Mouse (Mus musculus) midbrain, embryonic 12.5 days (tissue): ENCODE data around the gene Otogl. TPM values are rescaled to one million over a fixed set of nuclear protein-coding genes. Genes with fewer than 3 reads are reported as not detected.

Experiments
- ATAC-seq: fragments of 200-750 bp; cut with Nextera tagmentation; 2 replicates; pipeline ENCODE4 v1.8.0; 2017; ENCODE audit warnings: low read depth, moderate TSS enrichment, moderate library complexity; ENCODE audit not compliant: low FRiP score
- H3K27ac ChIP-seq: fragments of 300-500 bp; sonication (generic); replicated peaks from 2 replicates; pipeline ENCODE4 v1.5.1; 2016; ENCODE audit warnings: mild to moderate bottlenecking
- H3K27me3 ChIP-seq: fragments of 300-500 bp; sonication (generic); 2 replicates; pipeline ENCODE4 v1.6.1; 2016; ENCODE audit warnings: mild to moderate bottlenecking
- H3K36me3 ChIP-seq: fragments of 300-500 bp; sonication (generic); 2 replicates; pipeline ENCODE4 v1.6.1; 2016
- H3K4me1 ChIP-seq: fragments of 300-500 bp; sonication (generic); 2 replicates; pipeline ENCODE4 v1.6.1; 2016
- H3K4me2 ChIP-seq: fragments of 300-500 bp; sonication (generic); replicated peaks from 2 replicates; pipeline ENCODE4 v1.6.1; 2016; ENCODE audit warnings: mild to moderate bottlenecking, moderate library complexity
- H3K4me3 ChIP-seq: fragments of 300-500 bp; sonication (generic); 2 replicates; pipeline ENCODE4 v1.5.1; 2016; ENCODE audit warnings: mild to moderate bottlenecking
- H3K9ac ChIP-seq: fragments of 300-500 bp; sonication (generic); replicated peaks from 2 replicates; pipeline ENCODE4 v1.6.1; 2016; ENCODE audit warnings: mild to moderate bottlenecking, moderate library complexity
- H3K9me3 ChIP-seq: fragments of 300-500 bp; sonication (generic); 2 replicates; pipeline ENCODE4 v1.6.1; 2016; ENCODE audit warnings: mild to moderate bottlenecking
- WGBS: fragments of 180-500 bp; shearing (Covaris S2); methylation state at CpG from one replicate; pipeline ENCODE4 v1.1.7; 2016; 5-methylcytosine and 5-hydroxymethylcytosine counted together
- polyA plus RNA-seq: library from polyadenylated mRNA; unstranded; fragments of >200 nt; fragmentation: Nextera tagmentation; extraction: Ambion mirVana; gene quantifications from 2 replicates; pipeline ENCODE4 v1.2.1, GENCODE M21; 2016

Otogl gene
- polyA plus RNA-seq, 1 experiment from 2014 or later = not detected

DNA sequence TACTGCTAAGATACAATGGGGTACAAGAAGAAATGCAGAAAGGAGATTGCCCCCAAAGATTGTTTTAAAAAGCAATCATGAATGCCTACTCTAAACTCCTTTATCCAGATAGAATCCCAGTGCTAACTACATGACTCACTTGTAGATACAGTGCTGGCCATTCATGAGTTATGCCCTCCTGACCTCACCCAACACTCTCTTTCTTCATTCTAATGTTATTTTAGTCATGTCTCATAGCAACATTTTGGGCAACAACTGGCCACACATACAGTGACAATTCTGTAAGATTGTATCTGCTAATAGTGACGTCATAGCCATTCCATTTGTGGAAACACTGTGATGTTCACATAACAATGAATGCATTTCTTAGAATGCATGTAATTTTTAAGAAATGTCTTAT, 21.6 kb upstream of the Otogl start:
- H3K4me2 ChIP-seq = no peak overlapping the region
- 95% methylated on average over 1 of the region's 1 CpGs for WGBS
- H3K27me3 ChIP-seq = no peaks in the 10 kb centered on the region
- no peak overlapping the region for H3K4me3 ChIP-seq
- no peaks in the 10 kb centered on the region for H3K36me3 ChIP-seq
- ATAC-seq = no peak
- H3K9me3 ChIP-seq = no peaks in the 10 kb centered on the region
- H3K4me1 ChIP-seq = no peaks in the 10 kb centered on the region
- no peak overlapping the region for H3K27ac ChIP-seq
- H3K9ac ChIP-seq = no peak overlapping the region

DNA sequence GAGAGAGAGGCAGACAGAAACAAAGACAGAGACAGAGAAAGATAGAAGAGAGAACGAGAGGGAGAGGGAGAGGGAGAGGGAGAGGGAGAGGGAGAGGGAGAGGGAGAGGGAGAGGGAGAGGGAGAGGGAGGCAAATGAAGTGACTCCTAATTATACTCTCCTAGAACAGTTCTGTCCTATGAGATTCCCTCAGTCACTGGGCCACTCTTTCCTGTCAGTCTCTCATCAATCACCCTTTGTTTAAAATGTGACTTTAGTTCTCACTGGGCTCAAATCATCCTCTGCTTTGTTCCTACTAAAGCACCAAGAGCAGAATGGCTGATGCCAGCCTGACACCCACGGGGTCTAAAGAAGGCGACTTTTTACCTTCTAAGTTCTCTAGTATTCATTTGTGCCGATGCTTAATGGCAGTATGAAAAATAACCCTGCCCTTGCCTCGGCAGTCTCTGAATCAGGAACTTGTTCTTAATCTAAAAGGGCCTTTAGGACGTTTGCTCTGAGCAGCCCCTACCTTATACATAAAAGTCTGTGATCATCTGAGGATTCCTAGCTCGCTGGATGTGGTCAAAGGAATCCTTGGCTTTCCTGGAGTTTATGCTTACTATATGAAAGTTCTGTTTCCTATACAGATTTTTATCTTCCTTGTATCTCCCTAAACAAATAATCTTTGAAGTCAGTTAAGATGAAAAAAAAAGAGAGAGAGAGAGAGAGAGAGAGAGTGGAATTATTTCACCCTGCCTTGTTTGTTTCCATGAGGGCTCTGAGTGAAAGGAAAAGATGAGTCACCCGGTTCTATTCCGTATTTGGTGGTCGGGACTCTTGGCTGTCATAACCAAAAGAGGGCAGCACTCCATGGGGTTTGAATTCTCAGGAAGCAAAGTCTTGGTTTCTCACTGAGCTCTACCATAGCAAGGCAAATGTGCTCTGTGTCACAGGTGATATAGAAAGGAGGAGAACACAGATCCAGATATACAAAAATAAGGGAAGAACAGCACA, 20.2 kb upstream of the Otogl start:
- Histone ChIP-seq H3K27ac (no peak overlapping the region), H3K36me3 (no peaks in the 10 kb centered on the region), H3K4me1 (no peaks in the 10 kb centered on the region), H3K4me2 (no peak overlapping the region), H3K27me3 (no peaks in the 10 kb centered on the region), H3K4me3 (no peak overlapping the region), H3K9me3 (no peaks in the 10 kb centered on the region), H3K9ac (no peak overlapping the region)
- WGBS = 43% methylated on average over 9 of the region's 10 CpGs
- no peak for ATAC-seq

DNA sequence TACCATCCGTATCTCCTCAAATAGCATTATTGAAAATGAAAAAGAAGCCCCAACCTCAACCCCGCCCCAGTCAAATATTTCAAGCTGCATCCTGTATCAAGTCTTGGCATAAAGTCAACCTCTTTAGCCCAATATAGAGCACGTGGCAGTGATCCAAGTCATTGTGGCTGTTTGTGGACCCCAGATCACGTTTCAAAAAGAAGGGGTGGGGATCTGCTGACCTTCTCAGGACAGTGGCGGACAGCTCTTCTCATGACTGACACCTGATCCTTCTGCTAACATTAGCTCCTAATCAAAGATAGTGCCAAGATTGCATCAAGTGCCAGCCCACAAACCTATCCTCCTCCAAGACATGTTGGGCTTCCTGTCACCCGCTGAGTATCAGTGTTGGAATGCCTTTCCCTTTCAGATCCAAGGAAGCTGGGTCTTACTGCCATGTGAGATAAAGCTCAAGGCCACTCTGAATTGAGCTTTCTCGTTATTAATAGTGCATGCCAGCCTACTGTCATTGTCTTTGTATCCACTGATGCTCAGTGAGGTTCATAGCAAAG, 18.6 kb upstream of the Otogl start:
- H3K27ac ChIP-seq = no peak overlapping the region
- H3K27me3 ChIP-seq = no peaks in the 10 kb centered on the region
- H3K4me1 ChIP-seq = no peaks in the 10 kb centered on the region
- no peak overlapping the region for H3K4me3 ChIP-seq
- no peaks in the 10 kb centered on the region for H3K9me3 ChIP-seq
- H3K4me2 ChIP-seq = no peak overlapping the region
- no peak overlapping the region for H3K9ac ChIP-seq
- ATAC-seq = no peak
- WGBS = 75% methylated on average over 7 of the region's 7 CpGs
- no peaks in the 10 kb centered on the region for H3K36me3 ChIP-seq

DNA sequence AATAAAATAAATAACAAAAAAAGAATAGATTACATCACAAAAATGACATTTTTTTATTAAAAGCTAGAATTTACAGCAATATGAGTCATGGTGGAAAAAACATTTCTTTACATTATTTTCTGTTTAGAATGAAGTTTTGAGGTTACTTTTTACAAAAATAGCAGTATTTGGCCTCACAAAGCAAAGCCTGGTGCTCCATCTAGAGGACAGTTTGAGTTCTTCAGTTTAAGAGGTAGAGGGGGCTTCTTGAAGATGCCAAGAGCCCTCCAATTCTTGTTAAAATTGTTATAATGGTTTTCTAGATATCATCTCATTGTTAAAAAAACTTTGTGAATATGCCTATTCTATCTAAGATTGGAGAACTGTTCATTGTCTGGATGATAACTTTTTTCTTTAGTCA, 13.4 kb upstream of the Otogl start:
- no peak for ATAC-seq
- Histone ChIP-seq H3K4me1 (no peaks in the 10 kb centered on the region), H3K9me3 (no peaks in the 10 kb centered on the region), H3K27ac (no peak overlapping the region), H3K4me3 (no peak overlapping the region), H3K36me3 (no peaks in the 10 kb centered on the region), H3K9ac (no peak overlapping the region), H3K4me2 (no peak overlapping the region), H3K27me3 (no peaks in the 10 kb centered on the region)

DNA sequence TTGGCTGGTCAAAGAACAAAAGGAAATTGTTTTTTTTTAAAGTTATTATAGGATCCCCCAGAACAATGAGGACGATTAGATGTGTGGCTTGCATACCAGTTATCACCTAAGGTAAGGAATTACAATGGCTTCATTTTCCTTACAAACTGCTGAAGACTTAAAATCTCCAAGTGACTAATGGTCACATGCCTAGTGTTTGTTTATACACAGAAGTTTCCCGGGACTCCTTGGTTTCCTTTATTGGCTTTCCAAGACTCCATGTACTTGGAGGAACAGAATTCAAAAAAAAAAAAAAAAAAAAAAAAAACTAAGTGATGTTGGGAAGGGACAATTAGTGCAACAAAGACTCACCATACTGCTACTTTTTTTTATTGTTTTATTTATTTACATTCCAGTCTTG, 11.9 kb upstream of the Otogl start:
- Histone ChIP-seq H3K36me3 (no peaks in the 10 kb centered on the region), H3K4me3 (no peak overlapping the region), H3K27ac (no peak overlapping the region), H3K4me1 (no peaks in the 10 kb centered on the region), H3K9ac (no peak overlapping the region), H3K9me3 (no peaks in the 10 kb centered on the region), H3K4me2 (no peak overlapping the region), H3K27me3 (no peaks in the 10 kb centered on the region)
- 78% methylated on average over 2 of the region's 2 CpGs for WGBS
- ATAC-seq = no peak

DNA sequence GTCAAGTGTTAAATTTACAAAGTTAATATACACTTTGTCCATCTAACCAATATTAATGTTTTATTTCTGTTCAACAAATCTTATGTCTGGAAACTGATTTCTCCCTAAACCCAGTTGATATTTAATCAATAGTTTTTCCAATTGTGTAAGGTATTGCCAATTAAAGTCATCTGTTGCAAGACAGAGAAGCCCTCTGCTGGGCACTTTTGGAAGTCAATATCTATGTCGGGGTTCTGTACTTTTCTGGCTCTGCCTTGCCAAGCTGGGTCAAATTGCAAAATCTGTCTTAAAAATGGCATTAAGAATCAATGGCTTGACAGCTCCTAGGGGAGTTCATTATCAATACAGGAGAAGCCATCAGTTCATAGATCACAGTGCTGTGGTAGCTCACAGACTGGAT, 10.8 kb upstream of the Otogl start:
- no peak overlapping the region for H3K4me2 ChIP-seq
- H3K4me1 ChIP-seq = no peaks in the 10 kb centered on the region
- no peak overlapping the region for H3K4me3 ChIP-seq
- no peaks in the 10 kb centered on the region for H3K9me3 ChIP-seq
- no peak overlapping the region for H3K9ac ChIP-seq
- WGBS = 25% methylated on average over 1 of the region's 1 CpGs
- no peaks in the 10 kb centered on the region for H3K27me3 ChIP-seq
- no peak for ATAC-seq
- H3K27ac ChIP-seq = no peak overlapping the region
- H3K36me3 ChIP-seq = no peaks in the 10 kb centered on the region

DNA sequence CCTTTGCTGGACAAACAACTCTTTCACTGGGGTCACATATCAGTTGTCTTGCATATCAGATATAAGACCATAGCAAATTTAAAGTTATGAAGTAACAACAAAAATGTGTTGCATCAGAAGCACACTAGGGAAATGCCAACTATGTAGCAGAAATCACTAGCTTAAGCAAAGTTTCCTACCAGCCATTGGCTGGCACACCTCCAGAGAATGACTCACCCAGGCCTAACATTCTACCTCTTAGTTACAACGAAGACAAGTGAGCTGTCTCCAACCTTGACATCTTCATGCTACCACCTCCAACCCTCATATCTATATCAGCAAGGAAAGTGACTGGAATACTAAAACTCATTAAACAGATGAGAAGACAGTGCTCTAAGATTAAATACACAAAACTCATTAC, 9.6 kb upstream of the Otogl start:
- ATAC-seq = no peak
- no peak overlapping the region for H3K27ac ChIP-seq
- H3K27me3 ChIP-seq = no peaks in the 10 kb centered on the region
- no peak overlapping the region for H3K4me2 ChIP-seq
- WGBS = 87% methylated on average over 1 of the region's 1 CpGs
- no peaks in the 10 kb centered on the region for H3K9me3 ChIP-seq
- no peak overlapping the region for H3K9ac ChIP-seq
- H3K4me3 ChIP-seq = no peak overlapping the region
- H3K36me3 ChIP-seq = no peaks in the 10 kb centered on the region
- no peaks in the 10 kb centered on the region for H3K4me1 ChIP-seq

DNA sequence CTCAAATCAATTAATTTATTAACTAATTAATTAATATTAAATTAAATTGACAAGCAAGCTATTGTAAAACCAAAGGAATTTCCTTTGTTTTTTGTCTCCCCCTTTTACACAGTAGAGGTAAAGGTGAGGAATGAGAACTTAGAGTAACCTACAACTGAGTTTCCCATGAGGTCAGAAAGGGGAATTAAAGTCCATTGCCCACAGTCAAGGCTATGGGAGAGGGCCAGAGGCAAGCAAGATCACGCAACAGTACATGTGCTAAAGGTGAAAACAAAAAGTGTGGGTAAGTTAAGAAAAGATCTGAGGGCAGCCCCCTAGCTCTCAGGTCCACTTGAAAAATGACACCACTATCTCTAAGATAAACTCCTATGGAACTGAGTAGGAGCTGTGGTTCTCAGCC, 9.2 kb upstream of the Otogl start:
- H3K27ac ChIP-seq = no peak overlapping the region
- H3K27me3 ChIP-seq = no peaks in the 10 kb centered on the region
- ATAC-seq = no peak
- no peak overlapping the region for H3K4me2 ChIP-seq
- no peak overlapping the region for H3K4me3 ChIP-seq
- H3K4me1 ChIP-seq = no peaks in the 10 kb centered on the region
- H3K9me3 ChIP-seq = no peaks in the 10 kb centered on the region
- WGBS = 88% methylated on average over 1 of the region's 1 CpGs
- H3K9ac ChIP-seq = no peak overlapping the region
- no peaks in the 10 kb centered on the region for H3K36me3 ChIP-seq

DNA sequence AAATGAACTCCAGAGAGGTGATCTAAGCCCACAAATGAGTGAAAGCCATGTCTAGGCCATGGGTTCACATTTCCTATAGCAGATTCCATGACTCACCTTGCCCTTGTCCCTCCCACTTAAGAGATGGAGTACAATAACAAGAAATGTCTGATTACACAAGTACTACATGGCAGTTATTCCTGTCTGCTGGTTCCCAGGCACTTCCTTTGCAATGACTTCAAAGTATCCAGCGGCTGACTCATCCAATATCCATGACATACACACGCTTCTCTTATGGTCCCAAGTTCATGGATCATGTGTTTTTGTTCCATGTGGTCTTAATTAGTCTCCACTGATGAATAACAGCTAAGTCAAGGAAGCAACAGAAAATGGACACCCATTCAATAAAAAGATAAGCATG, 1.1 kb upstream of the Otogl start:
- no peak for ATAC-seq
- no peak overlapping the region for H3K4me3 ChIP-seq
- no peaks in the 10 kb centered on the region for H3K27me3 ChIP-seq
- H3K4me2 ChIP-seq = no peak overlapping the region
- no peaks in the 10 kb centered on the region for H3K4me1 ChIP-seq
- no peaks in the 10 kb centered on the region for H3K36me3 ChIP-seq
- no peak overlapping the region for H3K9ac ChIP-seq
- peaks cover 3% of the 10 kb centered on the region; the same call in 1 of the 2 replicates for H3K9me3 ChIP-seq
- H3K27ac ChIP-seq = no peak overlapping the region
- 89% methylated on average over 2 of the region's 2 CpGs for WGBS

DNA sequence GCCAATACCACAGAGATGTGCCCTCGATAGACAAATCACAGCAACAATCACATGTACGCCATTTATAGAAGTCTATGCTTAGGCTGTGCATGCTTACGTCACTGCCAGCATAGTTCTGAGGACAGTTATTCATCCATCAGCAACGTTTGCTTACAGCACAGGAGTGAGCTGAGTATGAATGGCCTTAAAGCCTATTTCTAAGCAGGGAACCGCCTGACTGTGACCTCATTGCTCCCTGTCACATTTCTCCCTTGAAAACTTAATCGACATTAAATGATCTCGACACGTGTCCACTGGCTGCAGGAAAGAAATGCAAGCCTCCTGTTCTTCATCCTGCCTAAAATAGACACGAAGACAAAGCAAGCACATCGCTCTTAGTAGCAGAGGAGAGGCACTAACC, 5.5 kb downstream of the Otogl start:
- ATAC-seq = no peak
- Histone ChIP-seq H3K9me3 (peaks cover 8% of the 10 kb centered on the region; the same call in 1 of the 2 replicates), H3K4me1 (no peaks in the 10 kb centered on the region), H3K27ac (no peak overlapping the region), H3K36me3 (no peaks in the 10 kb centered on the region), H3K9ac (no peak overlapping the region), H3K4me2 (no peak overlapping the region), H3K27me3 (no peaks in the 10 kb centered on the region), H3K4me3 (no peak overlapping the region)
- WGBS = 76% methylated on average over 10 of the region's 10 CpGs

DNA sequence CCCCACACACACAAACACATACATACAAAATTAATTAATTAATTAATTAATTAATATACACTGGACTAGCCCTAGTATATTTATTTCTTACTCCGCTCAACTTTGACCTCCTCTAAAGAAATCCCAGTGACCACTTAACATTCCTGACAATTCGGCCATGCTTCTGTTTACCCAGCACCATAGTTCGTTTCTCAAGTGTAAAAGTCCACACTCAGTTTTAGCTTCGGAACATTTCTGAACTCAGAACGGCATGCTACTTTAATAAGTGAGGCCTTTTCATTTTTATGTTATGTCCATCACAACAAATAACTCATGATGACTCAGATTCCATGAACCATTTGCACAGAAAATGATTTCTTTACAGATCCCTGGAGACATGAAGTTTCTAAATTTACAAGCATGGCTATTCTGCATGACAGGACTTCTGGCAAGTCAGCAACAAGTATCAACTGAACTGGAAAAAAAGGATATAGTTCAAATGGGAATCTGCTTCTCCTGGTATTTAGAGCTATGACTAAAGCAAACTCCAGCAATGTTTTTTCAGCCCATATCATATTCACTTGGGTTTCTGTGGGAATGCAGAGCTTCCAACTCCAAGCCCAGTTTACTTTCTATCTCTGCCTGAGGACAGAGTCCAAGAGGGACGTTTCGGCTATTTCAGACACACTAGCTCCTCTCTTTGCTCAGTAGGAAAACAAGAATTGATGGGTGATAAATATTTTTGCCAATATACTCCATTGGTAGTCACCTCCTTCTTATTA, 6.5 kb downstream of the Otogl start:
- 86% methylated on average over 7 of the region's 7 CpGs for WGBS
- no peak for ATAC-seq
- H3K4me2 ChIP-seq = no peak overlapping the region

DNA sequence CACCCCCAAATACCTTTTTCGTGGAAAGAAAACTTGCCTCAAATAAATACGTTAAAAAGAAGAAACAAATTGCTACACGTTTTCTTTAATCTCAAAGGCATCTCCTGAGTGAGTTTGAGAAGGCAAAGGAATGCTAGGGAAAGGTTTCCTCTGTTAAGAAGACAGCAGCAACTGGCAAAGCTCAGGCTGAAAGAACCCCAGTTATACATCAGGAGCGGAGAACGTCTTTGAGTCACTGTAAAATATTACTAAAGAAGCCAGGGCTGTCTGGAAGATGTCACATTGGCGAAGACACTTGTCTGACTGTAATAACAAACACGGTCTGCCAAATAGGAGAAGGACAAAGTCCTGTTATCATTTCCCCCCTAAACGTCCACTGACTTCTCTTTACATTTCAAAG, 10.0 kb downstream of the Otogl start:
- H3K27me3 ChIP-seq = no peaks in the 10 kb centered on the region
- ATAC-seq = no peak
- no peak overlapping the region for H3K27ac ChIP-seq
- WGBS = 90% methylated on average over 8 of the region's 8 CpGs
- no peaks in the 10 kb centered on the region for H3K4me1 ChIP-seq
- no peak overlapping the region for H3K9ac ChIP-seq
- H3K36me3 ChIP-seq = no peaks in the 10 kb centered on the region
- no peaks in the 10 kb centered on the region for H3K9me3 ChIP-seq
- H3K4me3 ChIP-seq = no peak overlapping the region
- no peak overlapping the region for H3K4me2 ChIP-seq

More for the DNA sequence above, 6.5 kb downstream of the Otogl start:
- H3K36me3 ChIP-seq = no peaks in the 10 kb centered on the region
- no peak overlapping the region for H3K4me3 ChIP-seq
- no peak overlapping the region for H3K9ac ChIP-seq
- H3K4me1 ChIP-seq = no peaks in the 10 kb centered on the region
- H3K27ac ChIP-seq = no peak overlapping the region
- no peaks in the 10 kb centered on the region for H3K27me3 ChIP-seq
- H3K9me3 ChIP-seq = peaks cover 8% of the 10 kb centered on the region; the same call in 1 of the 2 replicates
